Mouse (Mus musculus) testis, adult 2 months (tissue): Measurements from ENCODE around the gene Gm4450.

Experiments
- CTCF ChIP-seq: fragments of 200-500 bp; IDR thresholded peaks from 2 replicates; pipeline ENCODE4 v1.5.1; 2012; ENCODE audit warnings: low read depth, mild to moderate bottlenecking, inconsistent platforms, low read length, moderate library complexity; ENCODE audit not compliant: control insufficient read depth, insufficient read depth, insufficient replicate concordance
- POLR2A ChIP-seq: fragments of 200-500 bp; IDR thresholded peaks from 2 replicates; pipeline ENCODE4 v1.6.1; 2012; ENCODE audit warnings: low read depth, mild to moderate bottlenecking, inconsistent platforms, low read length, moderate library complexity; ENCODE audit not compliant: control insufficient read depth

DNA sequence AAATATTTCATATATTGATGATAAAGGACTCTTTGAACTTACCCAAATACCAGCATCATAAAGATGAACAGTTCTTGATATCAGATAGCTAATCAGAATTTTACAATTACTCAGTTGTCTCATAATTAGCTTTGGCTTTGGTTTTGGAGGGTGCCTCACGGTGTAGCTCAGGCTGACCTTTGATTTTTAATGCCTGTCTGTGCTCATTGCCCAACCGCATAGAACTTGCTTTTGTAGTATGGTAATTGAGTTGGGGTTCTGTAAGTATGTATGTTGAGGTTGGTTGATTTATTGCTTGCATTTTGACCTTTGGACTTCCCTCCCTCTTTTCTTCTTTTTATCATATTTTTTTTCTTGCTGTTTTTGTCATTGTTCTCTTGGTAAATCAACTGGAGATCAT, 43.2 kb downstream of the Gm4450 start:
- TF ChIP-seq CTCF (no peak), POLR2A (no peak)
